Mouse (Mus musculus) spleen, embryonic (tissue): Measurements from ENCODE around the gene Acadl.

Experiments used
- CTCF ChIA-PET: fragments of 350-600 bp; sonication (Branson Sonifier 250); formaldehyde crosslinking; loops from one replicate; lab custom pipeline; 2022; lab: Charles Lee

Acadl gene

GRCm38 (mm10) chr1:66792838-66793466 is 70.1 kb downstream of the Acadl start:
- CTCF ChIA-PET = no interaction called here

- CTCF ChIA-PET = no interaction called here
Observed at GRCm38 (mm10) chr1:66782296-66782695, 80.8 kb downstream of the Acadl start.

- CTCF ChIA-PET = no interaction called here
Observed at GRCm38 (mm10) chr1:66781027-66781426, 82.0 kb downstream of the Acadl start.
